Comparison of ENCODE assay signal across 19 mouse cellular contexts in genomic region chr11:70572348-70572902, GRCm38 (mm10). TPM values are rescaled to one million over a fixed set of nuclear protein-coding genes. Genes with fewer than 3 reads are reported as not detected.
A peak's percentile ranks its signal among the peaks of the same experiment; 100 is the strongest.
DNase-seq lines count a peak whose midpoint lies in the region; ATAC-seq and TF ChIP-seq lines count a peak whose summit lies in the region.
"Had no signal": no experiment of that assay in that cellular context is flagged by ENCODE, and none has a peak within 500 bp of the region (broad histone marks: within the 10 kb centered on the region; RNA-seq: fewer than 3 reads in every experiment).

No protein-coding gene starts in this region.

- no peaks in the 10 kb centered on the region for H3K9me3 ChIP-seq in kidney, embryonic 16.5 days (ENCODE audit: low read length)
- H3K9me3 ChIP-seq in midbrain, embryonic 16.5 days (replicated peaks; ENCODE audit: control insufficient read depth, low read length, poor library complexity, severe bottlenecking), result no peaks in the 10 kb centered on the region
- no peaks in the 10 kb centered on the region for H3K9me3 ChIP-seq in hindbrain, embryonic 12.5 days (replicated peaks)
- H3K9me3 ChIP-seq: heart, embryonic 15.5 days; lung, embryonic 15.5 days; midbrain, embryonic 12.5 days; neural tube, embryonic 12.5 days had no signal

- H3K79me2 ChIP-seq in myocyte (ENCODE audit: control insufficient read depth, insufficient read depth), result peaks cover 86% of the 10 kb centered on the region

- no peak overlapping the region for H3K4me2 ChIP-seq in kidney, embryonic 16.5 days (replicated peaks; ENCODE audit: low read depth, low read length)
- H3K4me2 ChIP-seq in myocyte (ENCODE audit: low read depth), result peak overlapping the region; percentile 77
- H3K4me2 ChIP-seq in midbrain, embryonic 16.5 days (ENCODE audit: low read length), result no peak overlapping the region
- H3K4me2 ChIP-seq in hindbrain, embryonic 12.5 days (replicated peaks), result no peak overlapping the region
- H3K4me2 ChIP-seq: heart, embryonic 15.5 days; hindbrain, embryonic 14.5 days; lung, embryonic 15.5 days; midbrain, embryonic 12.5 days; neural tube, embryonic 12.5 days had no signal

- no peaks in the 10 kb centered on the region for H3K27me3 ChIP-seq in kidney, embryonic 16.5 days (ENCODE audit: insufficient read depth, low read length)
- H3K27me3 ChIP-seq in myocyte (ENCODE audit: control insufficient read depth, insufficient read depth, insufficient read length), result no peaks in the 10 kb centered on the region
- no peaks in the 10 kb centered on the region for H3K27me3 ChIP-seq in midbrain, embryonic 16.5 days (ENCODE audit: control insufficient read depth, insufficient read depth, low read depth, low read length)
- no peaks in the 10 kb centered on the region for H3K27me3 ChIP-seq in hindbrain, embryonic 12.5 days
- H3K27me3 ChIP-seq: CH12.LX; heart, embryonic 15.5 days; lung, embryonic 15.5 days; midbrain, embryonic 12.5 days; neural tube, embryonic 12.5 days had no signal

- 23% methylated on average over 5 of the region's 5 CpGs for WGBS in kidney, embryonic 16.5 days
- 55% methylated on average over 5 of the region's 5 CpGs for WGBS in midbrain, embryonic 16.5 days
- WGBS in hindbrain, embryonic 12.5 days, result 60% methylated on average over 5 of the region's 5 CpGs

- no peak for TF ChIP-seq POLR2A in myocyte (IDR thresholded peaks at IDR 0.05; ENCODE audit: insufficient read length, low read depth)

- DNase-seq in kidney, adult 11 months, result no peak
- peak; percentile 41 for DNase-seq in 416B (ENCODE audit: low read depth)
- DNase-seq in c-Kit-positive CD71-positive TER-119-positive erythroid progenitor cells, embryonic 14.5 days (ENCODE audit: low spot score), result peak; percentile 18
- DNase-seq: cerebellum, adult 2 months; gastrocnemius, postnatal 25 days; kidney, adult 2 months; retina, postnatal 1 day had no signal

- H3ac ChIP-seq in myocyte (ENCODE audit: control insufficient read depth, insufficient read length), result no peak overlapping the region

- no peak for ATAC-seq in kidney, embryonic 16.5 days (ENCODE audit: low FRiP score, low TSS enrichment)
- no peak for ATAC-seq in midbrain, embryonic 16.5 days
- ATAC-seq in hindbrain, embryonic 12.5 days (ENCODE audit: low FRiP score), result no peak

- no peak overlapping the region for H3K4me3 ChIP-seq in kidney, embryonic 16.5 days (ENCODE audit: low read length)
- no peak overlapping the region for H3K4me3 ChIP-seq in myocyte
- H3K4me3 ChIP-seq in midbrain, embryonic 16.5 days (ENCODE audit: low read depth, low read length), result no peak overlapping the region
- no peak overlapping the region for H3K4me3 ChIP-seq in hindbrain, embryonic 12.5 days
- H3K4me3 ChIP-seq: heart, embryonic 15.5 days; lung, embryonic 15.5 days; midbrain, embryonic 12.5 days; neural tube, embryonic 12.5 days had no signal

- peaks cover 43% of the 10 kb centered on the region for H3K4me1 ChIP-seq in kidney, embryonic 16.5 days (ENCODE audit: insufficient read depth, low read length)
- peaks cover 4% of the 10 kb centered on the region; the same call in 1 of the 2 replicates for H3K4me1 ChIP-seq in midbrain, embryonic 16.5 days (ENCODE audit: control insufficient read depth, insufficient read depth, low read length)
- H3K4me1 ChIP-seq in hindbrain, embryonic 12.5 days, result peaks cover 21% of the 10 kb centered on the region

- H3K36me3 ChIP-seq in kidney, embryonic 16.5 days (ENCODE audit: insufficient read depth, low read length), result no peaks in the 10 kb centered on the region
- no peaks in the 10 kb centered on the region for H3K36me3 ChIP-seq in myocyte (ENCODE audit: control insufficient read depth, insufficient read depth)
- no peaks in the 10 kb centered on the region for H3K36me3 ChIP-seq in midbrain, embryonic 16.5 days (ENCODE audit: control insufficient read depth, insufficient read depth, low read length)
- no peaks in the 10 kb centered on the region for H3K36me3 ChIP-seq in hindbrain, embryonic 12.5 days
- H3K36me3 ChIP-seq: heart, embryonic 15.5 days; lung, embryonic 15.5 days had no signal

- H3K27ac ChIP-seq in kidney, embryonic 16.5 days (ENCODE audit: low read length), result peak overlapping the region; percentile 37
- no peak overlapping the region for H3K27ac ChIP-seq in midbrain, embryonic 16.5 days (ENCODE audit: low read length)
- H3K27ac ChIP-seq in hindbrain, embryonic 12.5 days, result no peak overlapping the region
- H3K27ac ChIP-seq: heart, embryonic 15.5 days; hindbrain, embryonic 14.5 days; lung, embryonic 15.5 days; midbrain, embryonic 12.5 days; neural tube, embryonic 12.5 days had no signal

- no peak overlapping the region for H3K9ac ChIP-seq in kidney, embryonic 16.5 days (replicated peaks; ENCODE audit: low read length)
- H3K9ac ChIP-seq in midbrain, embryonic 16.5 days (ENCODE audit: low read depth, low read length), result no peak overlapping the region
- H3K9ac ChIP-seq in hindbrain, embryonic 12.5 days, result no peak overlapping the region
- H3K9ac ChIP-seq: heart, embryonic 15.5 days; hindbrain, embryonic 14.5 days; lung, embryonic 15.5 days; midbrain, embryonic 12.5 days; neural tube, embryonic 12.5 days had no signal

TF ChIP-seq in myocyte, 11 proteins besides CTCF, POLR2A, EP300 and RAD21:
- TF ChIP-seq MYOD1 (IDR thresholded peaks at IDR 0.05; ENCODE audit: control insufficient read depth in 1 of 3, insufficient read length in 2 of 3, low read depth in 2 of 3) (no peak), MYOG (IDR thresholded peaks at IDR 0.05; ENCODE audit: control insufficient read depth in 1 of 3, insufficient read depth in 1 of 3, insufficient read length in 2 of 3, low read depth in 2 of 3) (no peak), E2F4 (IDR thresholded peaks at IDR 0.05; ENCODE audit: insufficient read depth) (no peak), USF1 (IDR thresholded peaks at IDR 0.05; ENCODE audit: low read depth) (no peak), CEBPB (IDR thresholded peaks at IDR 0.05; ENCODE audit: insufficient read depth, poor library complexity, severe bottlenecking) (no peak), SRF (IDR thresholded peaks at IDR 0.05; ENCODE audit: control insufficient read depth, insufficient read length, low read depth) (no peak), TCF3 (IDR thresholded peaks at IDR 0.05; ENCODE audit: insufficient read length, low read depth) (no peak), TCF12 (IDR thresholded peaks at IDR 0.05; ENCODE audit: insufficient read depth, poor library complexity, severe bottlenecking) (no peak), POLR2AphosphoS2 (IDR thresholded peaks at IDR 0.05; ENCODE audit: insufficient read length, low read depth) (no peak), REST (IDR thresholded peaks at IDR 0.05; ENCODE audit: insufficient read depth, insufficient read length) (no peak), MAX (IDR thresholded peaks at IDR 0.05; ENCODE audit: low read depth) (no peak)

RNA-seq across cellular contexts. Expression of gene Mink1, which starts 9.7 kb away (rescaled TPM):
- 15.9 and 17.4 TPM in 2 replicates for polyA plus RNA-seq in kidney, embryonic 16.5 days (2015; fragmentation: Nextera tagmentation; extraction: Ambion mirVana)
- polyA plus RNA-seq in myocyte (2012; fragmentation: generic; extraction: Trizol), result 34.4 TPM
- 16.7 and 18.2 TPM in 2 replicates for polyA plus RNA-seq in midbrain, embryonic 16.5 days (2015; fragmentation: Nextera tagmentation; extraction: Ambion mirVana)
- polyA plus RNA-seq in hindbrain, embryonic 12.5 days (2016; fragmentation: Nextera tagmentation; extraction: Ambion mirVana), result 17.3 and 19.1 TPM in 2 replicates

RNA-seq across cellular contexts. Expression of gene Pld2, which starts 32.6 kb away (rescaled TPM):
- 8.5 and 8.8 TPM in 2 replicates for polyA plus RNA-seq in kidney, embryonic 16.5 days (2015; fragmentation: Nextera tagmentation; extraction: Ambion mirVana)
- 10.2 TPM for polyA plus RNA-seq in myocyte (2012; fragmentation: generic; extraction: Trizol)
- polyA plus RNA-seq in midbrain, embryonic 16.5 days (2015; fragmentation: Nextera tagmentation; extraction: Ambion mirVana), result 17.9 and 19.6 TPM in 2 replicates
- polyA plus RNA-seq in hindbrain, embryonic 12.5 days (2016; fragmentation: Nextera tagmentation; extraction: Ambion mirVana), result 7.2 and 7.8 TPM in 2 replicates

RNA-seq across cellular contexts. Expression of gene Gm40193, which starts 39.7 kb away (rescaled TPM):
- polyA plus RNA-seq in kidney, embryonic 16.5 days (2015; fragmentation: Nextera tagmentation; extraction: Ambion mirVana), result not detected in 2 replicates
- not detected for polyA plus RNA-seq in myocyte (2012; fragmentation: generic; extraction: Trizol)
- polyA plus RNA-seq in midbrain, embryonic 16.5 days (2015; fragmentation: Nextera tagmentation; extraction: Ambion mirVana), result not detected in 2 replicates
- not detected in 2 replicates for polyA plus RNA-seq in hindbrain, embryonic 12.5 days (2016; fragmentation: Nextera tagmentation; extraction: Ambion mirVana)
- polyA plus RNA-seq: brain, embryonic 14.5 days; cerebellum, adult 2 months; heart, embryonic 15.5 days; hindbrain, embryonic 14.5 days; kidney, adult 2 months; lung, embryonic 15.5 days; midbrain, embryonic 12.5 days; neural tube, embryonic 12.5 days; spleen, adult 2 months had no signal

RNA-seq across cellular contexts. Expression of gene 4930544D05Rik, which starts 43.2 kb away (rescaled TPM):
- not detected in 2 replicates for polyA plus RNA-seq in kidney, embryonic 16.5 days (2015; fragmentation: Nextera tagmentation; extraction: Ambion mirVana)
- polyA plus RNA-seq in myocyte (2012; fragmentation: generic; extraction: Trizol), result 0.10 TPM
- not detected in 2 replicates for polyA plus RNA-seq in midbrain, embryonic 16.5 days (2015; fragmentation: Nextera tagmentation; extraction: Ambion mirVana)
- polyA plus RNA-seq in hindbrain, embryonic 12.5 days (2016; fragmentation: Nextera tagmentation; extraction: Ambion mirVana), result not detected in 2 replicates
- polyA plus RNA-seq: brain, embryonic 14.5 days; cerebellum, adult 2 months; heart, embryonic 15.5 days; hindbrain, embryonic 14.5 days; kidney, adult 2 months; lung, embryonic 15.5 days; midbrain, embryonic 12.5 days; neural tube, embryonic 12.5 days; spleen, adult 2 months had no signal

RNA-seq across cellular contexts. Expression of gene Chrne, which starts 46.6 kb away (rescaled TPM):
- 0.19 TPM in 1 of 2 replicates, not detected in the other for polyA plus RNA-seq in kidney, embryonic 16.5 days (2015; fragmentation: Nextera tagmentation; extraction: Ambion mirVana)
- polyA plus RNA-seq in myocyte (2012; fragmentation: generic; extraction: Trizol), result 5.3 TPM
- not detected in 2 replicates for polyA plus RNA-seq in midbrain, embryonic 16.5 days (2015; fragmentation: Nextera tagmentation; extraction: Ambion mirVana)
- not detected in 2 replicates for polyA plus RNA-seq in hindbrain, embryonic 12.5 days (2016; fragmentation: Nextera tagmentation; extraction: Ambion mirVana)
- polyA plus RNA-seq: heart, embryonic 15.5 days; hindbrain, embryonic 14.5 days; lung, embryonic 15.5 days; neural tube, embryonic 12.5 days had no signal
